Mouse (Mus musculus): ENCODE measurements around the gene Shank2. TPM values are rescaled to one million over a fixed set of nuclear protein-coding genes. Genes with fewer than 3 reads are reported as not detected.
A peak's percentile ranks its signal among the peaks of the same experiment; 100 is the strongest.

The Shank2 gene
- total RNA-seq, 4 experiments from 2014 or later, result 108 to 123 (median 112) TPM

- no peak for DNase-seq (ENCODE audit: low spot score in 2 of 2)
Observed at GRCm38 (mm10) chr7:144462577-144462976, 460.8 kb downstream of the Shank2 start.

GRCm38 (mm10) chr7:144468741-144469140 lies 467.0 kb downstream of the Shank2 start:
- no peak for DNase-seq (ENCODE audit: low spot score in 2 of 2)

GRCm38 (mm10) chr7:144469181-144469641 lies 467.5 kb downstream of the Shank2 start:
- no peak for DNase-seq (ENCODE audit: low spot score in 2 of 2)

GRCm38 (mm10) chr7:144469908-144470544 lies 468.3 kb downstream of the Shank2 start:
- DNase-seq (ENCODE audit: low spot score in 2 of 2), result no peak

GRCm38 (mm10) chr7:144470545-144471059 lies 468.9 kb downstream of the Shank2 start, which contains the start of gene Cttn:
Gene Cttn, minus strand, starts transcription at chr7:144471009.
- peak; percentile 78 to 89 for DNase-seq (ENCODE audit: low spot score in 2 of 2)

GRCm38 (mm10) chr7:144471103-144471502 lies 469.4 kb downstream of the Shank2 start:
- DNase-seq (ENCODE audit: low spot score in 2 of 2), result no peak

- DNase-seq (ENCODE audit: low spot score in 2 of 2), result no peak
Observed at GRCm38 (mm10) chr7:144473486-144473885, 471.8 kb downstream of the Shank2 start.

Small RNA genes lying within 50 kb of the gene (microRNA-seq; reads per million reads assigned to microRNA genes)
- 0.44 to 0.63 reads per million in 2 experiments for gene Mir3105

Other genes with a start within 250 kb of the Shank2 start
- gene Osbpl5, start 244.9 kb upstream of the Shank2 start, total RNA-seq (2022), result 10 to 100 TPM; 32.1 to 43.1 (median 38.2) TPM
- not detected for gene Mrgprg, start 234.9 kb upstream of the Shank2 start, total RNA-seq (2022)
- 1 to 10 TPM; 7.0 to 8.4 (median 7.8) TPM for gene Mrgpre, start 217.4 kb upstream of the Shank2 start, total RNA-seq (2022)
- gene Nadsyn1, start 179.1 kb upstream of the Shank2 start, total RNA-seq (2022), result 1 to 10 TPM; 5.4 to 7.8 (median 5.7) TPM
- gene Dhcr7, start 178.8 kb upstream of the Shank2 start, total RNA-seq (2022), result 10 to 100 TPM; 37.6 to 43.0 (median 39.8) TPM
- gene Gm498, start 135.1 kb upstream of the Shank2 start, total RNA-seq (2022), result not detected